Mouse (Mus musculus): ENCODE data around the gene Atp8a2. TPM values are rescaled to one million over a fixed set of nuclear protein-coding genes. Genes with fewer than 3 reads are reported as not detected.

Gene Atp8a2
- total and polyA plus RNA-seq, 3 experiments = 0.11 TPM; not detected in 2

DNA sequence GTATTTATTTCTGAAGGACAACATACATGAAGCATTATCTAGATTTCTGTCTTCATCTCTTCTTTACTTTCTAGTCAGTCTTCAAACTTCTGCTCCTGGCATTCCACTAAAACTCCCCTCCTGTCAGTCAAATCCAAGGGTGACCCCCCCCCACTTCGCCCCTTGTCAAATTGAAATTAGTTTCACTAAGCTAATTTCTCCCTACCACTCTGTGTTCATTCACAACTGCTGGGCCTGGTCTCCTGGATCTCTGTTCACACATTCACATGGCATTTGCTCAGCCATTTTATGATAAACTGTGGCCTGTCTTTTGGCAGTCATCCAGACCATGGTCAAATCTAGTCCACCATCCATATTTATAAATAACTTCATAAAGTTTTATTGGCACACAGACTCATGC, 308.5 kb downstream of the Atp8a2 start:
- ATAC-seq (ENCODE audit: extremely low read depth, insufficient number of reproducible peaks, low FRiP score, poor library complexity, severe bottlenecking) (no peak), DNase-seq (ENCODE audit: low spot score) (no peak)
- Histone ChIP-seq H3K27me3 (ENCODE audit: insufficient read depth, low read length) (no peaks in the 10 kb centered on the region), H3K4me1 (ENCODE audit: insufficient read depth, low read depth, low read length) (no peaks in the 10 kb centered on the region), H3K4me3 (ENCODE audit: low read depth, low read length) (no peak overlapping the region), H3K9me3 (replicated peaks) (peaks cover 13% of the 10 kb centered on the region), H3K36me3 (replicated peaks) (no peaks in the 10 kb centered on the region)
- no peak for TF ChIP-seq POLR2AphosphoS5 (IDR thresholded peaks at IDR 0.05; ENCODE audit: insufficient replicate concordance, low read depth, low read length)

DNA sequence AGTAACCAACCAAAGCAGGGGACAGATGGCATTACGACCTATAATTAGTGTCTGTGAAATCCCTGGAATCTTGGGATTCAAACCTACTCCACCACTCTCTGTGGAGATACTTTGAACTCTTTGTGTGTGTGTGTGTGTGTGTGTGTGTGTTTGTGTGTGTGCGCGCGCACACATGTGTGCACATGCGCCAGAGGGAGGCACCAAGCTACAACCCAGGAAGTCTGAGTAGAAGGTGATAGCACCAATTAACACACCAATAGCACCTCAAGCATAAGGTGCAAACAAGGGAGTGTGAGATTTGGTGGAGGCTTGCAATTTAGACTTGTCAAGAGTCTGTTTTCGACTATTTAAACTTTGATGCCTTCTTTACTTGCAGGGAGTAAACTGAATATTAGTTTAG, 308.9 kb downstream of the Atp8a2 start:
- Histone ChIP-seq H3K4me3 (ENCODE audit: low read depth, low read length) (no peak overlapping the region), H3K4me1 (ENCODE audit: insufficient read depth, low read depth, low read length) (no peaks in the 10 kb centered on the region), H3K36me3 (replicated peaks) (no peaks in the 10 kb centered on the region), H3K9me3 (replicated peaks) (peaks cover 13% of the 10 kb centered on the region), H3K27me3 (ENCODE audit: insufficient read depth, low read length) (no peaks in the 10 kb centered on the region)
- ATAC-seq (ENCODE audit: extremely low read depth, insufficient number of reproducible peaks, low FRiP score, poor library complexity, severe bottlenecking) = no peak
- TF ChIP-seq POLR2AphosphoS5 (IDR thresholded peaks at IDR 0.05; ENCODE audit: insufficient replicate concordance, low read depth, low read length) (no peak), TAL1 (conservative IDR thresholded peaks at IDR 0.05; ENCODE audit: low read depth, low read length) (no peak), GATA2 (IDR thresholded peaks at IDR 0.05; ENCODE audit: borderline replicate concordance, low read depth, low read length) (no peak), GATA1 (IDR thresholded peaks at IDR 0.05; ENCODE audit: borderline replicate concordance, low read length) (no peak), CTCF (IDR thresholded peaks at IDR 0.05; ENCODE audit: low read depth, low read length) (no peak)
- DNase-seq (ENCODE audit: low spot score) = no peak

DNA sequence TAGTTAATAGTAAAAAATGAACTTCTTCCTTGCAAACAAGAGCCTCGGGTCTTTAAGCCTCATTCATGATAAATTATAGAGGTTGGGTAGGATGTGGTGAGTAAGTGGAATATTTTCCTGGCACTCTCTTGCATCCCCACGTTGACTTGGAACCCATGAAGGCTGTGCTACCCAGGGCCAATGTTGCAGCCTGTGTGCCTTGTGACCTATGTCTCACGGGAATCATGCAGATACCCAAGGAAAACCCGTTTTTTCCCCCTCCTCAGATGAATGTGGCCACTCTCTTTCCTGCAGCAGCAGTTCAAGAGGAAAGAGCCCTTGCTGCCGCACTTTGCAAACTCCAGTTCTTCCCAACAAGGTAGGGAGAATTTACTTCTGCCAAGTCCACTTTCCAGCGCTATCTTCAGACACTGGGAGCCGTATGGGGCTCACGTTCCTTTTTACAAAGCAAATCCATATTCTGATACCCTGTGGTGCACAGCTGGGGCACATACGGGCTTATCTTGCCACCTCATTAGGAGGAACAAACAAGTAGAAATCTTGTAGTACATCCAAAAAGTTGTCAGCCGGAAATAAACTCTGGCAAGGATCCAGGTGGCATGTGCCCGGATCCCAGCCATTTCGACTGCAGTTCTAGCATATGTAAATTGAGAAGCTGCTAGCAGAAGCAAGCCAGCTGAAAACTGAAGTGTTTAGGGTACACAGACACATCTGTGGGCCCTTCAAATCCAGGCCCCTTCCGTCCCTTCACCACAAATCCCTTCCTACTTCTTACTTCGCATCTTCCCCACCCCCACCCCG, 309.7 kb downstream of the Atp8a2 start:
- Histone ChIP-seq H3K9me3 (replicated peaks) (peaks cover 12% of the 10 kb centered on the region), H3K4me1 (ENCODE audit: insufficient read depth, low read depth, low read length) (no peaks in the 10 kb centered on the region), H3K4me3 (ENCODE audit: low read depth, low read length) (no peak overlapping the region), H3K36me3 (replicated peaks) (no peaks in the 10 kb centered on the region), H3K27me3 (ENCODE audit: insufficient read depth, low read length) (no peaks in the 10 kb centered on the region)
- ATAC-seq (ENCODE audit: extremely low read depth, insufficient number of reproducible peaks, low FRiP score, poor library complexity, severe bottlenecking) (no peak), DNase-seq (ENCODE audit: low spot score) (no peak)
- TF ChIP-seq GATA1 (IDR thresholded peaks at IDR 0.05; ENCODE audit: borderline replicate concordance, low read length) (no peak), GATA2 (IDR thresholded peaks at IDR 0.05; ENCODE audit: borderline replicate concordance, low read depth, low read length) (no peak), CTCF (IDR thresholded peaks at IDR 0.05; ENCODE audit: low read depth, low read length) (no peak), TAL1 (conservative IDR thresholded peaks at IDR 0.05; ENCODE audit: low read depth, low read length) (no peak)

DNA sequence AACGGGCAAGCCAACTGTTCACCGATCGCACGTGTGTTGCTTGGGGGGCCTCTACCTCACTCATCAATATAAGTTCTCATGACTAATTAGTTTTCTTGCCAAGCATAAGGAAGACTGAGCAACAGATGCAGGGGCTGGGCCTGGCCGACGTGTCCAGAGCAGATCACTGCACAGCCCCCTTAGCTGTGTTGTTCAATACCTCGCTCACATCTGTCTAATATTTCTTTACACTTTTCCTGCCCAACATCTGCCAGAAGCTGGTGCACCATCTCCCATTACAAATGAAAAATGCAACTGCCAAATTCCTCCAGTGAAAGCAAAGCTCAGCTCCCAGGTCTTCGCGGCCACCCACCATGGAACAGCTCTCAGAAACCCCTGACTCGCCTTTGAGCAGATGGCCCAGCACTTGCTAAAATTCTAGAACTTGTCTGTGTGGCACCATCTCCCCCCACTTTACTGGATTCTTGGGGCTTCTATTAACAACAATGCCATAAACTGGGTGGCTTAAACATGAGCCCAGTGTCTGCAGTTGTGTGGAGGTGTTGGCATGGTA, 313.4 kb downstream of the Atp8a2 start:
- ATAC-seq (ENCODE audit: extremely low read depth, insufficient number of reproducible peaks, low FRiP score, poor library complexity, severe bottlenecking) (no peak), DNase-seq (ENCODE audit: low spot score) (no peak)
- TF ChIP-seq CTCF (IDR thresholded peaks at IDR 0.05; ENCODE audit: low read depth, low read length) (no peak), TAL1 (conservative IDR thresholded peaks at IDR 0.05; ENCODE audit: low read depth, low read length) (no peak), GATA1 (IDR thresholded peaks at IDR 0.05; ENCODE audit: borderline replicate concordance, low read length) (no peak), POLR2AphosphoS5 (IDR thresholded peaks at IDR 0.05; ENCODE audit: insufficient replicate concordance, low read depth, low read length) (no peak), GATA2 (IDR thresholded peaks at IDR 0.05; ENCODE audit: borderline replicate concordance, low read depth, low read length) (no peak)
- no peak overlapping the region for H3K4me3 ChIP-seq (ENCODE audit: low read depth, low read length)
- no peaks in the 10 kb centered on the region for H3K4me1 ChIP-seq (ENCODE audit: insufficient read depth, low read depth, low read length)
- H3K27me3 ChIP-seq (ENCODE audit: insufficient read depth, low read length) = no peaks in the 10 kb centered on the region
- H3K36me3 ChIP-seq (replicated peaks) = no peaks in the 10 kb centered on the region
- peaks cover 3% of the 10 kb centered on the region; the same call in 1 of the 2 replicates for H3K9me3 ChIP-seq (replicated peaks)

DNA sequence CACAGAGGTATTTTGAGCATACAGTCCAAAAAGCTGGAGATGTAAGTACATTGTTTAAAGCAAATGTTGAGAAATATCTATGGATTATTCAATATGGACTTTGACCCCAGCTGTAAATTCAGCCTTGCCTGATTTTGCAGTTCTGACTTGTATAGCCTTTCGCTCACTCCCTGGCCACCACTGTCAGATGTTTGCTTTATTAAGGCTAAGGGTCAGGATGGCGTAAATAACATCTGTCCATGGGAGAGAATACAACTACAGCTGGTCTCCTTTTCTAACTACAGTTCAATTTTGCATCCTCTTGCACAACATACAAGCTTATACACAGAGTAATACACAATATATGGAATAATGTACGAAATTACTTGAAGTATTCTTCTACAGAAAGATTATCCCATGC, 316.1 kb downstream of the Atp8a2 start:
- Histone ChIP-seq H3K4me3 (ENCODE audit: low read depth, low read length) (no peak overlapping the region), H3K36me3 (replicated peaks) (no peaks in the 10 kb centered on the region), H3K9me3 (replicated peaks) (peaks cover 6% of the 10 kb centered on the region), H3K27me3 (ENCODE audit: insufficient read depth, low read length) (no peaks in the 10 kb centered on the region), H3K4me1 (ENCODE audit: insufficient read depth, low read depth, low read length) (no peaks in the 10 kb centered on the region)
- TF ChIP-seq TAL1 (conservative IDR thresholded peaks at IDR 0.05; ENCODE audit: low read depth, low read length) (no peak), POLR2AphosphoS5 (IDR thresholded peaks at IDR 0.05; ENCODE audit: insufficient replicate concordance, low read depth, low read length) (no peak), GATA1 (IDR thresholded peaks at IDR 0.05; ENCODE audit: borderline replicate concordance, low read length) (no peak), CTCF (IDR thresholded peaks at IDR 0.05; ENCODE audit: low read depth, low read length) (no peak), GATA2 (IDR thresholded peaks at IDR 0.05; ENCODE audit: borderline replicate concordance, low read depth, low read length) (no peak)
- DNase-seq (ENCODE audit: low spot score) (no peak), ATAC-seq (ENCODE audit: extremely low read depth, insufficient number of reproducible peaks, low FRiP score, poor library complexity, severe bottlenecking) (no peak)

DNA sequence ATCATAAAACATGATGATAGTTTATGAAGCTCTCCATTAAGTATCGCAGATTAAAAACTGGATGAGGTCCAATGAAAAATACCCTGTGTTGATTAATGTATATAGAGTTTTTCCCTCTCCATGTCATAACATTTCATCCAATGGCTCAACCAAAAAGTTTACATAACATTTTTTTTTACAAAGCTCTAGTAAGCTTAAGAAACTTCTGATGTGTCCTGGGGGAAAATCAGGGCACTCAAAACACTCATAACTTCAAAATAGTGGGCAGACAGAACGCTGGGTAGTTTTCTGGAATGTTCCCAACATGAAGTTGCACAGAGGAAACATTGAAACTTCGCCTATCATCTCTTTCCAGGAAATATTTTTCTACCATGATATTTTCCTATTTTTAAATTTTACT, 318.7 kb downstream of the Atp8a2 start:
- H3K4me3 ChIP-seq (ENCODE audit: low read depth, low read length) = no peak overlapping the region
- H3K27me3 ChIP-seq (ENCODE audit: insufficient read depth, low read length) = no peaks in the 10 kb centered on the region
- H3K36me3 ChIP-seq (replicated peaks) = no peaks in the 10 kb centered on the region
- no peak for ATAC-seq (ENCODE audit: extremely low read depth, insufficient number of reproducible peaks, low FRiP score, poor library complexity, severe bottlenecking)
- peaks cover 19% of the 10 kb centered on the region for H3K9me3 ChIP-seq (replicated peaks)
- H3K4me1 ChIP-seq (ENCODE audit: insufficient read depth, low read depth, low read length) = no peaks in the 10 kb centered on the region
- no peak for DNase-seq (ENCODE audit: low spot score)
- TF ChIP-seq POLR2AphosphoS5 (IDR thresholded peaks at IDR 0.05; ENCODE audit: insufficient replicate concordance, low read depth, low read length) (no peak), TAL1 (conservative IDR thresholded peaks at IDR 0.05; ENCODE audit: low read depth, low read length) (no peak), CTCF (IDR thresholded peaks at IDR 0.05; ENCODE audit: low read depth, low read length) (no peak), GATA1 (IDR thresholded peaks at IDR 0.05; ENCODE audit: borderline replicate concordance, low read length) (no peak)
